In the genomic region with DNA sequence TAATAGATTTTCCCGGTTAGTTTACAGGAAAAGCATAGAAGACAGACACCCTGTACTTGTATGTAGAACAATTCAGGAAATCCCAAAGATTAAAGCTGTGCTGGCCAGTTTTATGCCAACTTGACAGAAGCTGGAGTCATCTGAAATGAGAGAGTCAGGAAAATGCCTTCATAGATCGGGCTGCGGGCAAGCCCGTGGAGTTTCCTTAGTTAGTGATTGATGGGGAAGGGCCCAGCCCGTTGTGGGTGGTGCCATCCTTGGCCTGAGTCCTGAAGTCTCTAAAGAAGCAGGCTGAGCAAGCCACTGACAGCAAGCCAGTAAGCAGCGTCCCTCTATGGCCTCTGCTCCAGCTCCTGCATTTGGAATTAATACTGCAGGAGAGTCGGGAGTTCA, we compare ENCODE assay signal across 8 mouse cellular contexts. TPM values are rescaled to one million over a fixed set of nuclear protein-coding genes. Genes with fewer than 3 reads are reported as not detected.
DNase-seq lines count a peak whose midpoint lies in the region; ATAC-seq and TF ChIP-seq lines count a peak whose summit lies in the region.

No protein-coding gene starts in this region.

- no peak for TF ChIP-seq CTCF in thymus, adult 2 months (IDR thresholded peaks at IDR 0.05; ENCODE audit: borderline replicate concordance, control insufficient read depth, extremely low read depth, insufficient read depth, low read length, poor library complexity)
- no peak for TF ChIP-seq CTCF in intestine, postnatal 0 days (IDR thresholded peaks at IDR 0.05; ENCODE audit: low read depth)
- TF ChIP-seq CTCF in midbrain, postnatal 0 days (IDR thresholded peaks at IDR 0.05): no peak

- no peaks in the 10 kb centered on the region for H3K27me3 ChIP-seq in thymus, adult 2 months (ENCODE audit: control insufficient read depth, insufficient read depth, low read length)
- no peaks in the 10 kb centered on the region for H3K27me3 ChIP-seq in intestine, postnatal 0 days (replicated peaks; ENCODE audit: control insufficient read depth, insufficient read depth, low read length)
- H3K27me3 ChIP-seq in liver, embryonic 15.5 days: no peaks in the 10 kb centered on the region
- H3K27me3 ChIP-seq in midbrain, postnatal 0 days (ENCODE audit: insufficient read depth, low read length): no peaks in the 10 kb centered on the region

- ATAC-seq in intestine, postnatal 0 days: no peak
- ATAC-seq in liver, embryonic 15.5 days (ENCODE audit: insufficient read depth): no peak
- ATAC-seq in midbrain, postnatal 0 days (ENCODE audit: low FRiP score): no peak

- H3K36me3 ChIP-seq in thymus, adult 2 months (ENCODE audit: control insufficient read depth, insufficient read depth, low read length): no peaks in the 10 kb centered on the region
- no peaks in the 10 kb centered on the region for H3K36me3 ChIP-seq in intestine, postnatal 0 days (ENCODE audit: control insufficient read depth, insufficient read depth)
- H3K36me3 ChIP-seq in liver, embryonic 15.5 days (replicated peaks): no peaks in the 10 kb centered on the region
- H3K36me3 ChIP-seq in midbrain, postnatal 0 days (ENCODE audit: insufficient read depth, low read length): no peaks in the 10 kb centered on the region

- 0 out of 2 replicates have a peak overlapping the region, but pooled peaks have one; percentile 10 for H3K4me2 ChIP-seq in intestine, postnatal 0 days (replicated peaks; ENCODE audit: low read depth)
- H3K4me2 ChIP-seq in liver, embryonic 15.5 days: peak overlapping the region; percentile 32
- no peak overlapping the region for H3K4me2 ChIP-seq in midbrain, postnatal 0 days (ENCODE audit: low read depth, low read length, poor library complexity, severe bottlenecking)

- TF ChIP-seq POLR2A in thymus, adult 2 months (IDR thresholded peaks at IDR 0.05; ENCODE audit: control insufficient read depth, extremely low read depth, insufficient read depth, low read length, poor library complexity): 0 out of 2 replicates have a peak, but pooled peaks have one; percentile 28

- WGBS in thymus, adult 2 months: 14% methylated on average over 7 of the region's 7 CpGs
- 13% methylated on average over 7 of the region's 7 CpGs for WGBS in intestine, postnatal 0 days
- 5% methylated on average over 7 of the region's 7 CpGs for WGBS in liver, embryonic 15.5 days (ENCODE audit: insufficient replicate concordance)
- 56% methylated on average over 7 of the region's 7 CpGs for WGBS in midbrain, postnatal 0 days

- H3K27ac ChIP-seq in thymus, adult 2 months (ENCODE audit: control insufficient read depth, insufficient read depth, low read length): peak overlapping the region; percentile 30; the same call in 1 of the 2 replicates
- no peak overlapping the region for H3K27ac ChIP-seq in intestine, postnatal 0 days (ENCODE audit: low read depth, low read length)
- peak overlapping the region; percentile 45 for H3K27ac ChIP-seq in liver, embryonic 15.5 days (replicated peaks)
- no peak overlapping the region for H3K27ac ChIP-seq in midbrain, postnatal 0 days (ENCODE audit: low read depth, low read length)

- H3K4me1 ChIP-seq in thymus, adult 2 months (replicated peaks; ENCODE audit: control insufficient read depth, insufficient read depth, low read length): peaks cover 14% of the 10 kb centered on the region
- H3K4me1 ChIP-seq in intestine, postnatal 0 days (replicated peaks; ENCODE audit: control insufficient read depth, insufficient read depth, low read length): no peaks in the 10 kb centered on the region
- peaks cover 19% of the 10 kb centered on the region for H3K4me1 ChIP-seq in liver, embryonic 15.5 days (replicated peaks)
- H3K4me1 ChIP-seq in midbrain, postnatal 0 days (ENCODE audit: insufficient read depth, low read length): no peaks in the 10 kb centered on the region

- no peak overlapping the region for H3K9ac ChIP-seq in intestine, postnatal 0 days (ENCODE audit: low read depth, low read length)
- no peak overlapping the region for H3K9ac ChIP-seq in liver, embryonic 15.5 days
- H3K9ac ChIP-seq in midbrain, postnatal 0 days (replicated peaks; ENCODE audit: low read length, poor library complexity, severe bottlenecking): no peak overlapping the region

- no peak for DNase-seq in thymus, adult 2 months
- DNase-seq in thymus, postnatal 36 days: no peak
- no peak for DNase-seq in midbrain, postnatal 0 days (ENCODE audit: low spot score)
- DNase-seq in urinary bladder, adult 2 months (ENCODE audit: low spot score): no peak
- DNase-seq in layer of hippocampus, postnatal 36 days: no peak
- no peak for DNase-seq in spleen, adult 18-20 months

- no peaks in the 10 kb centered on the region for H3K9me3 ChIP-seq in intestine, postnatal 0 days (ENCODE audit: control insufficient read depth)
- no peaks in the 10 kb centered on the region for H3K9me3 ChIP-seq in liver, embryonic 15.5 days (replicated peaks)
- H3K9me3 ChIP-seq in midbrain, postnatal 0 days (ENCODE audit: low read length): no peaks in the 10 kb centered on the region

- H3K4me3 ChIP-seq in thymus, adult 2 months (ENCODE audit: control insufficient read depth, insufficient read depth, low read length): peak overlapping the region; percentile 27; the same call in 1 of the 2 replicates
- H3K4me3 ChIP-seq in intestine, postnatal 0 days (ENCODE audit: low read depth, low read length): no peak overlapping the region
- H3K4me3 ChIP-seq in liver, embryonic 15.5 days (replicated peaks): no peak overlapping the region
- H3K4me3 ChIP-seq in midbrain, postnatal 0 days (ENCODE audit: low read depth, low read length): no peak overlapping the region

RNA-seq across cellular contexts. Expression of a gene that starts 39.2 kb away (rescaled TPM):
- polyA plus RNA-seq in thymus, adult 2 months (2012; rRNA removed): 96.2 and 110 TPM in 2 replicates
- 605 and 661 TPM in 2 replicates for polyA plus RNA-seq in intestine, postnatal 0 days (2015; fragmentation: Nextera tagmentation; extraction: Ambion mirVana)
- polyA plus RNA-seq in liver, embryonic 15.5 days (2015; fragmentation: Nextera tagmentation; extraction: Ambion mirVana): 509 and 615 TPM in 2 replicates
- total RNA-seq in midbrain, postnatal 0 days (2014; rRNA removed): 231 and 262 TPM in 2 replicates
- polyA plus RNA-seq in midbrain, postnatal 0 days (2015; fragmentation: Nextera tagmentation; extraction: Ambion mirVana): 858 and 919 TPM in 2 replicates
- 131 and 148 TPM in 2 replicates for polyA plus RNA-seq in urinary bladder, adult 2 months (2012; rRNA removed)
- total RNA-seq in layer of hippocampus, postnatal 36 days (2021): 100 to 1,000 TPM; 119 to 123 TPM

RNA-seq across cellular contexts. Expression of a gene that starts 41.7 kb away (rescaled TPM):
- 79.3 and 84.0 TPM in 2 replicates for polyA plus RNA-seq in thymus, adult 2 months (2012; rRNA removed)
- polyA plus RNA-seq in intestine, postnatal 0 days (2015; fragmentation: Nextera tagmentation; extraction: Ambion mirVana): 86.2 and 88.8 TPM in 2 replicates
- 68.0 and 77.2 TPM in 2 replicates for polyA plus RNA-seq in liver, embryonic 15.5 days (2015; fragmentation: Nextera tagmentation; extraction: Ambion mirVana)
- total RNA-seq in midbrain, postnatal 0 days (2014; rRNA removed): 25.2 and 30.9 TPM in 2 replicates
- polyA plus RNA-seq in midbrain, postnatal 0 days (2015; fragmentation: Nextera tagmentation; extraction: Ambion mirVana): 20.4 and 21.6 TPM in 2 replicates
- 15.9 and 17.9 TPM in 2 replicates for polyA plus RNA-seq in urinary bladder, adult 2 months (2012; rRNA removed)
- 10 to 100 TPM in 1 of 2 experiments, 1 to 10 TPM in 1; 9.6 to 11.3 TPM for total RNA-seq in layer of hippocampus, postnatal 36 days (2021)

Comparison
In these comparisons a context has a peak if more than half of its experiments do, and no peak if none do; other contexts are left out.
1. H3K27ac ChIP-seq: peak in thymus, adult 2 months (single experiment) and liver, embryonic 15.5 days (single experiment); none in intestine, postnatal 0 days (single experiment) and midbrain, postnatal 0 days (single experiment).